Mouse (Mus musculus) stomach, postnatal 0 days (tissue): ENCODE measurements around the gene Arf1. TPM values are rescaled to one million over a fixed set of nuclear protein-coding genes. Genes with fewer than 3 reads are reported as not detected.
"Not testable (repeated sequence)": the region's sequence is repeated elsewhere in the genome, so short reads cannot be mapped to it uniquely, and the experiment has no call there.

Experiments
- ATAC-seq: fragments of 200-750 bp; cut with Nextera tagmentation; 2 replicates; pipeline ENCODE4 v1.8.0; 2017; ENCODE audit not compliant: low FRiP score, low TSS enrichment
- DNase-seq: peaks from one replicate; pipeline ENCODE4 v3.0.0-alpha.2; 2016; ENCODE audit warnings: low spot score
- H3K27ac ChIP-seq: fragments of 300-500 bp; sonication (generic); replicated peaks from 2 replicates; pipeline ENCODE4 v1.5.1; 2014; ENCODE audit warnings: mild to moderate bottlenecking, control low read depth
- H3K27me3 ChIP-seq: fragments of 300-500 bp; sonication (generic); 2 replicates; pipeline ENCODE4 v1.6.1; 2014; ENCODE audit warnings: low read length; ENCODE audit not compliant: control insufficient read depth, insufficient read depth
- H3K36me3 ChIP-seq: fragments of 300-500 bp; sonication (generic); 2 replicates; pipeline ENCODE4 v1.6.1; 2014; ENCODE audit warnings: low read length, mixed read lengths; ENCODE audit not compliant: control insufficient read depth, insufficient read depth
- H3K4me1 ChIP-seq: fragments of 300-500 bp; sonication (generic); replicated peaks from 2 replicates; pipeline ENCODE4 v1.6.1; 2014; ENCODE audit warnings: antibody characterized with exemption; ENCODE audit not compliant: control insufficient read depth, insufficient read depth
- H3K4me2 ChIP-seq: fragments of 300-500 bp; sonication (generic); replicated peaks from 2 replicates; pipeline ENCODE4 v1.6.1; 2014; ENCODE audit warnings: low read depth, mild to moderate bottlenecking, control low read depth, moderate library complexity
- H3K4me3 ChIP-seq: fragments of 300-500 bp; sonication (generic); 2 replicates; pipeline ENCODE4 v1.5.1; 2014; ENCODE audit warnings: low read depth, low read length, control low read depth
- H3K9ac ChIP-seq: fragments of 300-500 bp; sonication (generic); 2 replicates; pipeline ENCODE4 v1.6.1; 2014; ENCODE audit warnings: mild to moderate bottlenecking, low read length, control low read depth, mixed read lengths
- H3K9me3 ChIP-seq: fragments of 300-500 bp; sonication (generic); 2 replicates; pipeline ENCODE4 v1.6.1; 2016; ENCODE audit warnings: low read length; ENCODE audit not compliant: control insufficient read depth
- CTCF ChIP-seq: IDR thresholded peaks from 2 replicates; pipeline ENCODE4 v1.5.1; 2016; ENCODE audit warnings: antibody characterized with exemption, low read depth, mild to moderate bottlenecking, moderate library complexity
- EP300 ChIP-seq: optimal IDR thresholded peaks from 2 replicates; pipeline ENCODE3; 2016; ENCODE audit warnings: antibody characterized with exemption
- WGBS: fragments of 180-500 bp; shearing (Covaris S2); extraction: QIAGEN DNeasy Blood & Tissue Kit; methylation state at CpG from one replicate; pipeline ENCODE4 v1.1.7; 2014; 5-methylcytosine and 5-hydroxymethylcytosine counted together
- polyA plus RNA-seq: library from polyadenylated mRNA; unstranded; fragments of >200 nt; fragmentation: Nextera tagmentation; extraction: Ambion mirVana; gene quantifications from 2 replicates; pipeline ENCODE4 v1.2.1, GENCODE M21; 2015

The Arf1 gene
- polyA plus RNA-seq, 1 experiment from 2014 or later = 549 TPM

DNA sequence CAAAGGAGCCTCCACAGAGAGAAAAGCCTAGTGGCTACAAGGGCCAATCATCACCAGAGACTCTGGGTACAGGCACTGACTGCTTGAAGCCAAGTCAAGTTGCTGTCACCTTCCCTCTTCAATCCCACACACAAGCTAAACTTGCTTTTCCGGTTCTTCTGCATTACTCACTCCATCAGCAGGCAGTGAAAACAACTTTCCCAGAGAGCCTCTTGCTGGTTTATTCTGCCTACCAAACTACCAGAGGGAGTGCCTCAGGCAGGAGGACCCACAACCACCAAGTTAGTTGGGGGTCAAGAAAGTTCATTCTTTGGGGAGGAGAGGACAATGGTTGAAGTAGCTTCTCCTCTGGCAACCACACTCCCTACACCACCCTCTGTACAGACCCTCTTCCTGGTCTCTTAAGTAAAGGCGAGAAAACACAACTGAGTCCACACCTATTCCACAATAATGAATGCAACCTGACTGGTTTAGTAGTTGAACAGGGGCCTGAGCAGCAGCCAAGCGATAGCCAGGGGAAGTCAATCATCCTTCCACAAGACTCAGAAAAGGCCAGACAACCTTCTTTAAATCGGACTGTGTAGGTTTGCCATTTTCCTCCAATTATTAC, 9.6 kb downstream of the Arf1 start:
- ATAC-seq = peak; percentile 84
- Histone ChIP-seq H3K27me3 (no peaks in the 10 kb centered on the region), H3K27ac (peak overlapping the region; percentile 78), H3K9me3 (no peaks in the 10 kb centered on the region), H3K4me3 (no peak overlapping the region), H3K9ac (no peak overlapping the region), H3K4me2 (peak overlapping the region; percentile 27; the same call in 1 of the 2 replicates), H3K36me3 (0 out of 2 replicates have a peak, but pooled peaks cover 5% of the 10 kb centered on the region), H3K4me1 (peaks cover 16% of the 10 kb centered on the region)
- WGBS = 51% methylated on average over 4 of the region's 4 CpGs
- DNase-seq = peak; percentile 65
- TF ChIP-seq EP300 = peak; percentile 33
- TF ChIP-seq CTCF = no peak

DNA sequence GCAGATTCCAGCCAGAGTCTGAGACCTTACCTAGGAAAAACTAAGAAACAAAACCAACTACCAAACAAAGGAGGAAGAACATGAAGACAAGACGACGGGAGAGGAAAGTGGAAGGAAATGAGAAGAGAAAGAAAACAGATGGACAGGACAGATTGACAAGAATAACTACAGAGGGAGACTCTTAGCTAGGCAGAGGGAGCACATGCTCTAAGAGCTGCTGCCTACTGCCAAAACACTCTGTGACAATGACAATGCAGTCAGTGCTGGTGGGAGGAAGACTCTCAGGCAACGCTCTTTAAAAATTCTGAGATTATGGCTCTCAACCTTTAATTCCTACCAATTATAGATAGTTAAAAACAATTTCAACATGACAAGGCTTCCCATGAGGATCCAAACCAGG, 11.1 kb downstream of the Arf1 start:
- WGBS = 67% methylated on average over 3 of the region's 3 CpGs
- no peak overlapping the region for H3K27ac ChIP-seq
- no peak for DNase-seq
- no peaks in the 10 kb centered on the region for H3K9me3 ChIP-seq
- H3K4me1 ChIP-seq = peaks cover 14% of the 10 kb centered on the region
- no peaks in the 10 kb centered on the region for H3K27me3 ChIP-seq
- ATAC-seq = no peak
- H3K4me2 ChIP-seq = no peak overlapping the region
- 0 out of 2 replicates have a peak, but pooled peaks cover 5% of the 10 kb centered on the region for H3K36me3 ChIP-seq
- no peak overlapping the region for H3K9ac ChIP-seq
- no peak for TF ChIP-seq EP300
- no peak for TF ChIP-seq CTCF
- H3K4me3 ChIP-seq = no peak overlapping the region

GRCm38 (mm10) chr11:59212892-59213494, 15.1 kb downstream of the Arf1 start:
- TF ChIP-seq EP300 (no peak), CTCF (no peak)
- DNase-seq = no peak
- no peak for ATAC-seq

GRCm38 (mm10) chr11:59212320-59212719, 15.8 kb downstream of the Arf1 start:
- ATAC-seq, H3K27ac ChIP-seq, H3K9ac ChIP-seq, DNase-seq, H3K4me2 ChIP-seq, H3K9me3 ChIP-seq, H3K4me3 ChIP-seq, H3K4me1 ChIP-seq, H3K27me3 ChIP-seq: not testable (repeated sequence)
- peaks cover 19% of the 10 kb centered on the region for H3K36me3 ChIP-seq
- 72% methylated on average over 12 of the region's 12 CpGs for WGBS

More at GRCm38 (mm10) chr11:59212892-59213494, 15.1 kb downstream of the Arf1 start:
- Histone ChIP-seq H3K36me3 (peaks cover 19% of the 10 kb centered on the region), H3K4me3 (no peak overlapping the region), H3K4me2 (no peak overlapping the region), H3K27me3 (no peaks in the 10 kb centered on the region), H3K4me1 (peaks cover 7% of the 10 kb centered on the region; the same call in 1 of the 2 replicates), H3K27ac (no peak overlapping the region), H3K9me3 (no peaks in the 10 kb centered on the region), H3K9ac (no peak overlapping the region)
- 82% methylated on average over 12 of the region's 12 CpGs for WGBS

GRCm38 (mm10) chr11:59211561-59211960, 16.5 kb downstream of the Arf1 start:
- not testable (repeated sequence) for H3K4me2 ChIP-seq, H3K27me3 ChIP-seq, H3K4me1 ChIP-seq, H3K4me3 ChIP-seq, ATAC-seq, DNase-seq, H3K9me3 ChIP-seq, H3K9ac ChIP-seq, H3K27ac ChIP-seq
- peaks cover 19% of the 10 kb centered on the region for H3K36me3 ChIP-seq
- 76% methylated on average over 8 of the region's 9 CpGs for WGBS

DNA sequence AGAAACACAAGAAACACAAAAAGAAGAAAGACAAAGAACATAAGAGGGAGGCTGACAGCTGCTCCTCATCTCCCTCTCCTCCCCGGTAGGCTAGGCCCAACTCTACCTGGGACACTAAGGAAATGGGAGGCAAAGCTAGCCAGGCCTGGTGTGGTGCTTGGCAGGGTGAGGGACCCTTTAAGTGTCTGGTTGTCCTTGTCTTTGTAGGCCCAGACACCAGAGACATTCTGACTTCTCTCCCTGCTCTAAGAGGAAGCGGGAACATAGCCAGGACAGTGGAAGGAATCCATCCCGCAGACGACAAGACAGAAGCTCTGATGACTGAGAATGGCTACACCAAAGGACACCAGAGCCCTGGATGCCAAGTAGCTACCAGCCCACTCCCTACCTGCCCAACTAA, 18.1 kb downstream of the Arf1 start:
- H3K27ac ChIP-seq = no peak overlapping the region
- 69% methylated on average over 4 of the region's 4 CpGs for WGBS
- H3K36me3 ChIP-seq = peaks cover 23% of the 10 kb centered on the region
- ATAC-seq (no peak), DNase-seq (no peak)
- H3K27me3 ChIP-seq = no peaks in the 10 kb centered on the region
- no peaks in the 10 kb centered on the region for H3K9me3 ChIP-seq
- no peaks in the 10 kb centered on the region for H3K4me1 ChIP-seq
- no peak overlapping the region for H3K4me2 ChIP-seq
- TF ChIP-seq EP300 (no peak), CTCF (no peak)
- no peak overlapping the region for H3K9ac ChIP-seq
- no peak overlapping the region for H3K4me3 ChIP-seq
